ENCODE assay signal across 12 mouse cellular contexts in the genomic region with DNA sequence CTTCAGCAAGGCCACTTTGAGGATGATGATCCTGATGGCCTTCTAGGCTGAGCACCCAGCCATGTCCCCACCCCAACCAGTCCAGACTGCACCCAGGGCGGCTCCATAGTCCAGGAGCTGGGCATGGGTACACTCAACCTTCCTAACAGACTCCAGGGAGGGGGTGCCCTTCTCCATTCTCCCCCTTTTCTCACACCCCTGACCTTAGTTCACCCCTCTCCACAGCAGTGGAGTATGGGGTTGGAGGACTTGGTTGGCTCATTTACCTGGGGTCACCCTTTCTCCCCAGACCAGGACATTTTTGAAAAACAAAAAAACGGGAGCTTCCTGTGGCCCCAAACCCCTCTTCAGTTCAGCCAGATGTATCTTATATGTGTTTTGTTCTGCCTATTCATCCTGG. TPM values are rescaled to one million over a fixed set of nuclear protein-coding genes. Genes with fewer than 3 reads are reported as not detected.
DNase-seq lines count a peak whose midpoint lies in the region; ATAC-seq and TF ChIP-seq lines count a peak whose summit lies in the region.
"Had no signal": no experiment of that assay in that cellular context is flagged by ENCODE, and none has a peak within 500 bp of the region (broad histone marks: within the 10 kb centered on the region; RNA-seq: fewer than 3 reads in every experiment).

No protein-coding gene starts in this region.

- no peak overlapping the region for H3K4me3 ChIP-seq in intestine, embryonic 15.5 days (replicated peaks)
- no peak overlapping the region for H3K4me3 ChIP-seq in intestine, postnatal 0 days (ENCODE audit: low read depth, low read length)
- peak overlapping the region; percentile 87 for H3K4me3 ChIP-seq in embryonic facial prominence, embryonic 10.5 days
- H3K4me3 ChIP-seq in limb, embryonic 15.5 days, result no peak overlapping the region
- H3K4me3 ChIP-seq: left cerebral cortex, adult 2 months had no signal

- peak overlapping the region; percentile 84; the same call in 1 of the 2 replicates for H3K4me2 ChIP-seq in intestine, embryonic 15.5 days (replicated peaks)
- H3K4me2 ChIP-seq in intestine, postnatal 0 days (replicated peaks; ENCODE audit: low read depth), result no peak overlapping the region
- 0 out of 2 replicates have a peak overlapping the region, but pooled peaks have one; percentile 14 for H3K4me2 ChIP-seq in limb, embryonic 15.5 days

- H3K4me1 ChIP-seq in intestine, embryonic 15.5 days (replicated peaks), result peaks cover 27% of the 10 kb centered on the region
- H3K4me1 ChIP-seq in intestine, postnatal 0 days (replicated peaks; ENCODE audit: control insufficient read depth, insufficient read depth, low read length), result peaks cover 4% of the 10 kb centered on the region; the same call in 1 of the 2 replicates
- peaks cover 63% of the 10 kb centered on the region for H3K4me1 ChIP-seq in embryonic facial prominence, embryonic 10.5 days
- H3K4me1 ChIP-seq in limb, embryonic 15.5 days, result peaks cover 52% of the 10 kb centered on the region

- H3K9me3 ChIP-seq in intestine, embryonic 15.5 days, result no peaks in the 10 kb centered on the region
- H3K9me3 ChIP-seq in intestine, postnatal 0 days (ENCODE audit: control insufficient read depth), result no peaks in the 10 kb centered on the region
- H3K9me3 ChIP-seq in embryonic facial prominence, embryonic 10.5 days, result no peaks in the 10 kb centered on the region
- H3K9me3 ChIP-seq in limb, embryonic 15.5 days, result no peaks in the 10 kb centered on the region

- 87% methylated on average over 2 of the region's 2 CpGs for WGBS in intestine, embryonic 15.5 days
- 92% methylated on average over 2 of the region's 2 CpGs for WGBS in intestine, postnatal 0 days
- 91% methylated on average over 2 of the region's 2 CpGs for WGBS in embryonic facial prominence, embryonic 10.5 days
- WGBS in limb, embryonic 15.5 days, result 96% methylated on average over 2 of the region's 2 CpGs

- peak; percentile 41 for DNase-seq in cerebellum, adult 9-10 months
- no peak for DNase-seq in cerebellum, postnatal 36 days
- no peak for DNase-seq in embryonic facial prominence, embryonic 10.5 days (ENCODE audit: low spot score)
- no peak for DNase-seq in testis, postnatal 14 days (ENCODE audit: low spot score)
- no peak for DNase-seq in left cerebral cortex, adult 8-10 months (ENCODE audit: low spot score in 2 of 2)
- DNase-seq: adrenal gland, adult 2 months; gastrocnemius, adult 2 months had no signal

- no peak for ATAC-seq in intestine, embryonic 15.5 days
- no peak for ATAC-seq in intestine, postnatal 0 days
- no peak for ATAC-seq in limb, embryonic 15.5 days (ENCODE audit: insufficient number of reproducible peaks, low FRiP score, low TSS enrichment, low read depth)

- TF ChIP-seq CTCF in intestine, postnatal 0 days (IDR thresholded peaks at IDR 0.05; ENCODE audit: low read depth), result no peak

- H3K27me3 ChIP-seq in intestine, embryonic 15.5 days (replicated peaks), result no peaks in the 10 kb centered on the region
- no peaks in the 10 kb centered on the region for H3K27me3 ChIP-seq in intestine, postnatal 0 days (replicated peaks; ENCODE audit: control insufficient read depth, insufficient read depth, low read length)
- H3K27me3 ChIP-seq in embryonic facial prominence, embryonic 10.5 days (replicated peaks; ENCODE audit: low read depth, poor library complexity, severe bottlenecking), result peaks cover 49% of the 10 kb centered on the region
- no peaks in the 10 kb centered on the region for H3K27me3 ChIP-seq in limb, embryonic 15.5 days

- H3K36me3 ChIP-seq in intestine, embryonic 15.5 days, result peaks cover 4% of the 10 kb centered on the region
- H3K36me3 ChIP-seq in intestine, postnatal 0 days (ENCODE audit: control insufficient read depth, insufficient read depth), result peaks cover 6% of the 10 kb centered on the region; the same call in 1 of the 2 replicates
- H3K36me3 ChIP-seq in embryonic facial prominence, embryonic 10.5 days (replicated peaks), result peaks cover 51% of the 10 kb centered on the region
- H3K36me3 ChIP-seq in limb, embryonic 15.5 days, result peaks cover 34% of the 10 kb centered on the region

- H3K9ac ChIP-seq in intestine, embryonic 15.5 days, result peak overlapping the region; percentile 3; the same call in 1 of the 2 replicates
- H3K9ac ChIP-seq in intestine, postnatal 0 days (ENCODE audit: low read depth, low read length), result no peak overlapping the region
- no peak overlapping the region for H3K9ac ChIP-seq in limb, embryonic 15.5 days

- H3K27ac ChIP-seq in intestine, embryonic 15.5 days, result no peak overlapping the region
- no peak overlapping the region for H3K27ac ChIP-seq in intestine, postnatal 0 days (ENCODE audit: low read depth, low read length)
- no peak overlapping the region for H3K27ac ChIP-seq in embryonic facial prominence, embryonic 10.5 days (replicated peaks)
- no peak overlapping the region for H3K27ac ChIP-seq in limb, embryonic 15.5 days
- H3K27ac ChIP-seq: left cerebral cortex, adult 2 months had no signal

RNA-seq across cellular contexts. Expression of a gene that starts 1.5 kb away (rescaled TPM):
- 0.86 and 0.87 TPM in 2 replicates for polyA plus RNA-seq in intestine, embryonic 15.5 days (2015; fragmentation: Nextera tagmentation; extraction: Ambion mirVana)
- 0.68 and 0.86 TPM in 2 replicates for polyA plus RNA-seq in intestine, postnatal 0 days (2015; fragmentation: Nextera tagmentation; extraction: Ambion mirVana)
- 0.60 and 1.0 TPM in 2 replicates for polyA plus RNA-seq in embryonic facial prominence, embryonic 10.5 days (2016; fragmentation: Nextera tagmentation; extraction: Ambion mirVana)
- 0.58 and 1.00 TPM in 2 replicates for polyA plus RNA-seq in limb, embryonic 15.5 days (2015; fragmentation: Nextera tagmentation; extraction: Ambion mirVana)
- under 1 TPM; 0.34 to 0.77 (median 0.48) TPM for total RNA-seq in left cerebral cortex, adult 8-10 months (2022)

RNA-seq across cellular contexts. Expression of a gene that starts 2.4 kb away (rescaled TPM):
- polyA plus RNA-seq in intestine, embryonic 15.5 days (2015; fragmentation: Nextera tagmentation; extraction: Ambion mirVana), result 8.4 and 8.7 TPM in 2 replicates
- 3.5 and 4.5 TPM in 2 replicates for polyA plus RNA-seq in intestine, postnatal 0 days (2015; fragmentation: Nextera tagmentation; extraction: Ambion mirVana)
- polyA plus RNA-seq in embryonic facial prominence, embryonic 10.5 days (2016; fragmentation: Nextera tagmentation; extraction: Ambion mirVana), result 12.1 and 12.2 TPM in 2 replicates
- polyA plus RNA-seq in limb, embryonic 15.5 days (2015; fragmentation: Nextera tagmentation; extraction: Ambion mirVana), result 8.8 and 10.6 TPM in 2 replicates
- total RNA-seq in left cerebral cortex, adult 8-10 months (2022), result 10 to 100 TPM; 43.5 to 53.7 (median 46.3) TPM

RNA-seq across cellular contexts. Expression of a gene that starts 12.1 kb away (rescaled TPM):
- 1.5 and 1.6 TPM in 2 replicates for polyA plus RNA-seq in intestine, embryonic 15.5 days (2015; fragmentation: Nextera tagmentation; extraction: Ambion mirVana)
- polyA plus RNA-seq in intestine, postnatal 0 days (2015; fragmentation: Nextera tagmentation; extraction: Ambion mirVana), result 4.5 and 4.7 TPM in 2 replicates
- polyA plus RNA-seq in embryonic facial prominence, embryonic 10.5 days (2016; fragmentation: Nextera tagmentation; extraction: Ambion mirVana), result 0.28 TPM in 1 of 2 replicates, not detected in the other
- 0.27 and 0.71 TPM in 2 replicates for polyA plus RNA-seq in limb, embryonic 15.5 days (2015; fragmentation: Nextera tagmentation; extraction: Ambion mirVana)
- 1 to 10 TPM in 3 of 4 experiments, under 1 TPM in 1; 0.37 to 2.6 (median 1.5) TPM for total RNA-seq in left cerebral cortex, adult 8-10 months (2022)
- total RNA-seq: adrenal gland, adult 2 months; megakaryocyte progenitor cell, adult 5-6 weeks had no signal

RNA-seq across cellular contexts. Expression of a gene that starts 21.4 kb away (rescaled TPM):
- 8.9 and 9.4 TPM in 2 replicates for polyA plus RNA-seq in intestine, embryonic 15.5 days (2015; fragmentation: Nextera tagmentation; extraction: Ambion mirVana)
- 0.30 and 0.39 TPM in 2 replicates for polyA plus RNA-seq in intestine, postnatal 0 days (2015; fragmentation: Nextera tagmentation; extraction: Ambion mirVana)
- polyA plus RNA-seq in embryonic facial prominence, embryonic 10.5 days (2016; fragmentation: Nextera tagmentation; extraction: Ambion mirVana), result 9.3 and 11.5 TPM in 2 replicates
- polyA plus RNA-seq in limb, embryonic 15.5 days (2015; fragmentation: Nextera tagmentation; extraction: Ambion mirVana), result 5.4 and 5.5 TPM in 2 replicates
- 1 to 10 TPM; 1.5 to 4.5 (median 2.3) TPM for total RNA-seq in left cerebral cortex, adult 8-10 months (2022)
- total RNA-seq: megakaryocyte progenitor cell, adult 5-6 weeks had no signal

RNA-seq across cellular contexts. Expression of a gene that starts 27.0 kb away (rescaled TPM):
- 115 and 121 TPM in 2 replicates for polyA plus RNA-seq in intestine, embryonic 15.5 days (2015; fragmentation: Nextera tagmentation; extraction: Ambion mirVana)
- 70.7 and 72.5 TPM in 2 replicates for polyA plus RNA-seq in intestine, postnatal 0 days (2015; fragmentation: Nextera tagmentation; extraction: Ambion mirVana)
- polyA plus RNA-seq in embryonic facial prominence, embryonic 10.5 days (2016; fragmentation: Nextera tagmentation; extraction: Ambion mirVana), result 150 and 153 TPM in 2 replicates
- polyA plus RNA-seq in limb, embryonic 15.5 days (2015; fragmentation: Nextera tagmentation; extraction: Ambion mirVana), result 171 and 227 TPM in 2 replicates
- 100 to 1,000 TPM; 247 to 270 (median 264) TPM for total RNA-seq in left cerebral cortex, adult 8-10 months (2022)
